Mouse (Mus musculus): ENCODE results near the gene Gm21887. TPM values are rescaled to one million over a fixed set of nuclear protein-coding genes. Genes with fewer than 3 reads are reported as not detected.
"Not testable (repeated sequence)": the region's sequence is repeated elsewhere in the genome, so short reads cannot be mapped to it uniquely, and the experiment has no call there.

Gm21887 gene
- polyA plus RNA-seq, 1 experiment: 477 TPM

GRCm38 (mm10) chrX:169987368-169987837 lies 22.1 kb upstream of the Gm21887 start:
- not testable (repeated sequence) for H3K4me1 ChIP-seq (ENCODE audit: control insufficient read depth, insufficient read depth, low read length); H3K27ac ChIP-seq (ENCODE audit: control insufficient read depth, insufficient read depth, low read depth, low read length, poor library complexity)
- 85% methylated on average over 28 of the region's 28 CpGs for WGBS
- H3K4me3 ChIP-seq (replicated peaks; ENCODE audit: control insufficient read depth, low read depth, low read length): peak overlapping the region; percentile 2

- H3K4me3 ChIP-seq (replicated peaks; ENCODE audit: control insufficient read depth, low read depth, low read length); H3K4me1 ChIP-seq (ENCODE audit: control insufficient read depth, insufficient read depth, low read length); H3K27ac ChIP-seq (ENCODE audit: control insufficient read depth, insufficient read depth, low read depth, low read length, poor library complexity): not testable (repeated sequence)
- 93% methylated on average over 56 of the region's 56 CpGs for WGBS
Observed at GRCm38 (mm10) chrX:169988571-169989218, 20.8 kb upstream of the Gm21887 start.

GRCm38 (mm10) chrX:169989219-169989595 lies 20.3 kb upstream of the Gm21887 start:
- not testable (repeated sequence) for H3K4me1 ChIP-seq (ENCODE audit: control insufficient read depth, insufficient read depth, low read length); H3K4me3 ChIP-seq (replicated peaks; ENCODE audit: control insufficient read depth, low read depth, low read length); H3K27ac ChIP-seq (ENCODE audit: control insufficient read depth, insufficient read depth, low read depth, low read length, poor library complexity)
- 86% methylated on average over 8 of the region's 8 CpGs for WGBS

GRCm38 (mm10) chrX:169989691-169990631 lies 19.5 kb upstream of the Gm21887 start:
- Histone ChIP-seq H3K4me3 (replicated peaks; ENCODE audit: control insufficient read depth, low read depth, low read length) (peak overlapping the region; percentile 30), H3K27ac (ENCODE audit: control insufficient read depth, insufficient read depth, low read depth, low read length, poor library complexity) (peak overlapping the region; percentile 27; the same call in 1 of the 2 replicates)
- H3K4me1 ChIP-seq (ENCODE audit: control insufficient read depth, insufficient read depth, low read length): not testable (repeated sequence)

GRCm38 (mm10) chrX:169991128-169991873 lies 18.2 kb upstream of the Gm21887 start:
- H3K4me3 ChIP-seq (replicated peaks; ENCODE audit: control insufficient read depth, low read depth, low read length); H3K4me1 ChIP-seq (ENCODE audit: control insufficient read depth, insufficient read depth, low read length); H3K27ac ChIP-seq (ENCODE audit: control insufficient read depth, insufficient read depth, low read depth, low read length, poor library complexity): not testable (repeated sequence)
- WGBS: 11% methylated on average over 25 of the region's 28 CpGs

More at GRCm38 (mm10) chrX:169989691-169990631, 19.5 kb upstream of the Gm21887 start:
- WGBS: 74% methylated on average over 56 of the region's 56 CpGs

GRCm38 (mm10) chrX:169992086-169992930 lies 17.2 kb upstream of the Gm21887 start:
- not testable (repeated sequence) for H3K4me1 ChIP-seq (ENCODE audit: control insufficient read depth, insufficient read depth, low read length); H3K4me3 ChIP-seq (replicated peaks; ENCODE audit: control insufficient read depth, low read depth, low read length); H3K27ac ChIP-seq (ENCODE audit: control insufficient read depth, insufficient read depth, low read depth, low read length, poor library complexity)
- 30% methylated on average over 12 of the region's 15 CpGs for WGBS

DNA sequence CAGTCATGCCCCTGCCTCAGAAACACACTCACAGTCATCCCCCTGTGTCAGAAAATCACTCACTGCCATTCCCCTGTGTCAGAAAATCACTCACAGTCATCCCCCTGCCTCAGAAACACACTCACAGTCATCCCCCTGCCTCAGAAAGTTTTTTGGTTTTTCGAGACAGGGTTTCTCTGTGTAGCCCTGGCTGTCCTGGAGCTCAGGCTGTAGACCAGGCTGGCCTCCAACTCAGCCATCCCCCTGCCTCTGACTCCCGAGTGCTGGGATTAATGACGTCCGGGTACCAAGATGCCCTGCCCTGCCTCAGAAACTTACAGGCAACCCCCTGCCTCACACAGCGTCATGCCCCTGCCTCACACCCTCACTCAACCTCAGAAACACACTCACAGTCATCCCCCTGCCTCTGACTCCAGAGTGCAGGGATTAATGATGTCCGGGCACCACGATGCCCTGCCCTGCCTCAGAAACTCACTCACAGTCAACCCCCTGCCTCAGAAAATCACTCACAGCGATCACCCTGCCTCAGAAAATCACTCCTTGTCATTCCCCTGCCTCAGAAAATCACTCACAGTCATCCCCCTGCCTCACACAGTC lies 16.4 kb upstream of the Gm21887 start:
- WGBS: 63% methylated on average over 5 of the region's 8 CpGs
- not testable (repeated sequence) for H3K4me1 ChIP-seq (ENCODE audit: control insufficient read depth, insufficient read depth, low read length); H3K27ac ChIP-seq (ENCODE audit: control insufficient read depth, insufficient read depth, low read depth, low read length, poor library complexity); H3K4me3 ChIP-seq (replicated peaks; ENCODE audit: control insufficient read depth, low read depth, low read length)

DNA sequence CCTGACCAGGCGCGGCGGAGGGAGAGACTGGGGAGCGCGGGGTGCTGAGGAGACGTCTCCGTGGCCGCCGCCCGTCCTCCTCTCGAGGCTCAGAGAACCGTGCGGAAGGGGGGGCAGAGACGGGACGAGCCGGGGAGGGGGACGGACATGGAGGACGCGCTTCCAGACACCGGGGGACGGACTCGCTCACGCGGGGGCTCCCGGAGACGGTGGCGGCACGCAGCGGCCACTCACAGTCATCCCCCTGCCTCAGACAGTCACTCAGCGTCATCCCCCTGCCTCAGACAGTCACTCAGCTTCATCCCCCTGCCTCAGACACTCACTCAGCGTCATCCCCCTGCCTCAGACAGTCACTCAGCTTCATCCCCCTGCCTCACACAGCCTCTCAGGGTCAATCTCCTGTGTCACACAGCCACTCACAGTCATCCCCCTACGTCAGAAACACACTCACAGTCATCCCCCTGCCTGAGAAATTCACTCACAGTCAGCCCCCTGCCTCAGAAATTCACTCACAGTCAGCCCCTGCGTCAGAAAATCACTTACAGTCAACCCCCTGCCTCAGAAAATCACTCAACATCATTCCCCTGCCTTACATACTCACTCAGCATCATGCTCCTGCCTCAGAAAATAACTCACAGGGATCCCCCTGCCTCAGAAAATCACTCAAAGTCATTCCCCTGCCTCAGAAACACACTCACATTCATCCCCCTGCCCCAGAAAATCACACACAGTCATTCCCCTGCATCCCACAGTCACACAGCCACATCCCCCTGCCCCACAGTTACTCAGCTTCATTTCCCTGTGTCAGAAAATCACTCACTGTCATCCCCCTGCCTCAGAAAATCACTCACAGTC lies 15.2 kb upstream of the Gm21887 start:
- H3K4me3 ChIP-seq (replicated peaks; ENCODE audit: control insufficient read depth, low read depth, low read length); H3K27ac ChIP-seq (ENCODE audit: control insufficient read depth, insufficient read depth, low read depth, low read length, poor library complexity); H3K4me1 ChIP-seq (ENCODE audit: control insufficient read depth, insufficient read depth, low read length): not testable (repeated sequence)
- 47% methylated on average over 3 of the region's 33 CpGs for WGBS

DNA sequence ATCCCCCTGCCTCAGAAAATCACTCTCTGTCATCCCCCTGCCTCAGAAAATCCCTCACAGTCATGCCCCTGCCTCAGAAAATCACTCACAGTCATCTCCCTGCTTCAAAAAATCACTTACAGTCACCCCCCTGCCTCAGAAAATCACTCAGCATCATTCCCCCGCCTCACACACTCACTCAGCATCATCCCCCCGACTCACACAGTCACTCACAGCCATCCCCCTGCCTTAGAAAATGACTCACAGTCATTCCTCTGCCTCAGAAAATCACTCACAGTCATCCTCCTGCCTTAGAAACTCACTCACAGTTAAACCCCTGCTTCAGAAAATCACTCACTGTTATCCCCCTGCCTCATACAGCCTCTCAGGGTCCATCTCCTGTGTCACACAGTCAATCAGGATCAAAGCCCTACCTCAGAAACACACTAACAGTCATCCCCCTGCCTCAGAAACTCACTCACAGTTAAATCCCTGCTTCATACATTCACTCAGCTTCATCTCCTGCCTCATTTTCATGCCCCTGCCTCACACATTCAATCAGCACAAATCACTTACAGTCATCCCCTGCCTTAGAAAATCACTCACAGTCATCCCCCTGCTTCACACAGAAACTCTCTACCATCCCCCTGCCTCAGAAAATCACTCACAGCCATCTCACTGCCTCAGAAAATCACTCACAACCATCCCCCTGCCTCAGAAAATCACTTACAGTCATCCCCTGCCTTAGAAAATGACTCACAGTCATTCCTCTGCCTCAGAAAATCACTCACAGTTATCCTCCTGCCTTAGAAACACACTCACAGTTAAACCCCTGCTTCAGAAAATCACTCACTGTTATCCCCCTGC lies 14.4 kb upstream of the Gm21887 start:
- not testable (repeated sequence) for H3K4me1 ChIP-seq (ENCODE audit: control insufficient read depth, insufficient read depth, low read length); H3K4me3 ChIP-seq (replicated peaks; ENCODE audit: control insufficient read depth, low read depth, low read length); H3K27ac ChIP-seq (ENCODE audit: control insufficient read depth, insufficient read depth, low read depth, low read length, poor library complexity)
- WGBS: 25% methylated on average over 2 of the region's 2 CpGs

DNA sequence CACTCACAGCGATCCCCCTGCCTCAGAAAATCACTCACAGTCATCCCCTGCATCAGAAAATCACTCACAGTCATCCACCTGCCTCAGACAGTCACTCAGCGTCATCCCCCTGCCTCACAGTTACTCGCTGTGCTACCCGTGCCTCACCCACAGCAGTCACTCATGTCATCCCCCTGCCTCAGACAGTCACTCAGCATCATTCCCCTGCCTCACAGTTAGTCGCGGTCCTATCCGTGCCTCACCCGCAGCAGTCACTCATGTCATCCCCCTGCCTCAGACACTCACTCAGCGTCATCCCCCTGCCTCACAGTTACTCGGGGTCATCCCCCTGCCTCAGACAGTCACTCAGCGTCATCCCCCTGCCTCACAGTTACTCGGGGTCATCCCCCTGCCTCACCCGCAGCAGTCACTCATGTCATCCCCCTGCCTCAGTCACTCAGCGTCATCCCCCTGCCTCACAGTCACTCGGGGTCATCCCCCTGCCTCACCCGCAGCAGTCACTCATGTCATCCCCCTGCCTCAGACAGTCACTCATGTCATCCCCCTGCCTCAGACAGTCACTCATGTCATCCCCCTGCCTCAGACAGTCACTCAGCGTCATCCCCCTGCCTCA lies 13.4 kb upstream of the Gm21887 start:
- not testable (repeated sequence) for H3K4me3 ChIP-seq (replicated peaks; ENCODE audit: control insufficient read depth, low read depth, low read length); H3K4me1 ChIP-seq (ENCODE audit: control insufficient read depth, insufficient read depth, low read length); H3K27ac ChIP-seq (ENCODE audit: control insufficient read depth, insufficient read depth, low read depth, low read length, poor library complexity)
- WGBS: no CpG with 5 or more reads among the region's 17 CpGs
